Mouse (Mus musculus): Measurements from ENCODE around the gene Tcap. TPM values are rescaled to one million over a fixed set of nuclear protein-coding genes. Genes with fewer than 3 reads are reported as not detected.
"Not testable (repeated sequence)": the region's sequence is repeated elsewhere in the genome, so short reads cannot be mapped to it uniquely, and the experiment has no call there.

The Tcap gene
- polyA plus RNA-seq, 1 experiment from 2014 or later: 151 TPM

DNA sequence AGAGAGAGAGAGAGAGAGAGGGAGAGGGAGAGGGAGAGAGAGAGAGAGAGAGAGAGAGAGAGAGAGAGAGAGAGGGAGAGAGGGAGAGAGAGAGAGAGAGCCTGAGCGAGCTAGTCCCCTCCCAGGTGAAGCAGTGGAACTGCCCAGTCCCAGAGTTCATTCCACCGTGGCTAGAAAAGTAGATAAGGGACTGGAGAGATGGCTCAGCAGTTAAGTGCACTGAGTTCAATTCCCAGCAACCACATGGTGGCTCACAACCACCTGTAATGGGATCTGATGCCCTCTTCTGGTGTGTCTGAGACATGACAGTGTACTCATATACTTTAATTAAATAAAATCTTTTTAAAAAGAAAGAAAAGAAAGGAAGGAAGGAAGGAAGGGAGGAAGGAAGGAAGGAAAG, 1.2 kb upstream of the Tcap start:
- H3K9ac ChIP-seq (ENCODE audit: low read depth, low read length); H3K4me3 ChIP-seq (ENCODE audit: low read depth, low read length); ATAC-seq (replicated peaks; ENCODE audit: insufficient number of reproducible peaks, low FRiP score, low TSS enrichment); H3K36me3 ChIP-seq (ENCODE audit: control insufficient read depth, insufficient read depth, low read length); H3K4me2 ChIP-seq; H3K9me3 ChIP-seq (replicated peaks; ENCODE audit: control insufficient read depth, low read length); H3K27ac ChIP-seq (ENCODE audit: low read depth, low read length): not testable (repeated sequence)
- H3K27me3 ChIP-seq (ENCODE audit: control insufficient read depth, insufficient read depth, low read length): peaks cover 10% of the 10 kb centered on the region
- peaks cover 31% of the 10 kb centered on the region for H3K4me1 ChIP-seq (ENCODE audit: control insufficient read depth, insufficient read depth, low read length)
- WGBS (ENCODE audit: insufficient replicate concordance): 18% methylated on average over 2 of the region's 2 CpGs

- H3K4me1 ChIP-seq (ENCODE audit: control insufficient read depth, insufficient read depth, low read length): peaks cover 42% of the 10 kb centered on the region
- H3K4me2 ChIP-seq: peak overlapping the region; percentile 74
Observed at GRCm38 (mm10) chr11:98384216-98384615, 605 bp downstream of the Tcap start.

DNA sequence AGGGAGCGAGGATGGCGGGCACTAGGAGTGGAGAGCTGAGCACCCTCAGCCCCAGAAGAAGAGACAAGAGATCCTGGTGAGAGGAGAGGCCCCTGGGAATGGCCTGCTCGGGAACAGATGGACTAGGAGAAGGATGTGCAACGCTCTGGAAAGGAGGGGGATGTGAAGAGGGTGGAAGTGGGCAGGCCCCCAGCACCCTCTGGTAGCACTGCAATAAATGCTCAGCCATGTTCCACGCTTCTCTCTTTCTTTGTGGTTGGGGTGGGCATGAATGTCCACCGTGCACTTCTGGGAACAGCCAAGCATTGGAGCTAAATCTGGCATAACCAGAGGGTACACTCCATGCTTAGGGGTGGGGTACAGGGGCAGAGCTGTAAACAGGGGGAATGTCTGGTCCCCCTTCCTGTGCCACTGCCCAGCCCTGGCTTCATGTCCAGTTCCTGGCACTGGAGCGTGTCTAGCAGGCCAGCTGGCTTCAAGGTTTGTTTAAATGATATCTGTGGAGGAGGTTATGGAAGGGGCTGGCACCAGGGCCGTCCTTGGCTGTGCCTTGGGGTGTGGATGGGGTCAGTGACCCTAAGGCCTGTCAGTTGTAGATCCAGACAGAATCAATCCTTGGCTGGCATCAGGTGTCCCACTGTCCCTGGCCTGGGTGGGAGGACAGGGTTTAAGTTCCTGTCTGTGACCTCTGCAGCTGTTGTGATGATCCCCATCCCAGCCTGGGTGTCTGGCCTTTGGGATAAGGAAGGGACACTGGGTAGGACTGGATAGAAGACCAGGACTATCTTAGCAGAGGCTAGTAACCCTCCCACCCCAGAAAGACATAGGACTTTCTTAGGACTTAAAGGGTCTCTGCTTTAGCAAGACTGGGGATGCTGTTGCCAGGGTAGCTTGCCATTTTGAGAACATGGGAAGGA, 1.4 kb downstream of the Tcap start:
- peak overlapping the region; percentile 47 for H3K4me3 ChIP-seq (ENCODE audit: low read depth, low read length)

More at GRCm38 (mm10) chr11:98384216-98384615, 605 bp downstream of the Tcap start:
- H3K27me3 ChIP-seq (ENCODE audit: control insufficient read depth, insufficient read depth, low read length): peaks cover 19% of the 10 kb centered on the region
- no peak for ATAC-seq (replicated peaks; ENCODE audit: insufficient number of reproducible peaks, low FRiP score, low TSS enrichment)
- peak overlapping the region; percentile 47 for H3K4me3 ChIP-seq (ENCODE audit: low read depth, low read length)
- no peaks in the 10 kb centered on the region; the same call in 1 of the 2 replicates for H3K36me3 ChIP-seq (ENCODE audit: control insufficient read depth, insufficient read depth, low read length)
- 59% methylated on average over 20 of the region's 20 CpGs for WGBS (ENCODE audit: insufficient replicate concordance)
- peak overlapping the region; percentile 80 for H3K9ac ChIP-seq (ENCODE audit: low read depth, low read length)
- no peaks in the 10 kb centered on the region for H3K9me3 ChIP-seq (replicated peaks; ENCODE audit: control insufficient read depth, low read length)
- peak overlapping the region; percentile 92 for H3K27ac ChIP-seq (ENCODE audit: low read depth, low read length)

DNA sequence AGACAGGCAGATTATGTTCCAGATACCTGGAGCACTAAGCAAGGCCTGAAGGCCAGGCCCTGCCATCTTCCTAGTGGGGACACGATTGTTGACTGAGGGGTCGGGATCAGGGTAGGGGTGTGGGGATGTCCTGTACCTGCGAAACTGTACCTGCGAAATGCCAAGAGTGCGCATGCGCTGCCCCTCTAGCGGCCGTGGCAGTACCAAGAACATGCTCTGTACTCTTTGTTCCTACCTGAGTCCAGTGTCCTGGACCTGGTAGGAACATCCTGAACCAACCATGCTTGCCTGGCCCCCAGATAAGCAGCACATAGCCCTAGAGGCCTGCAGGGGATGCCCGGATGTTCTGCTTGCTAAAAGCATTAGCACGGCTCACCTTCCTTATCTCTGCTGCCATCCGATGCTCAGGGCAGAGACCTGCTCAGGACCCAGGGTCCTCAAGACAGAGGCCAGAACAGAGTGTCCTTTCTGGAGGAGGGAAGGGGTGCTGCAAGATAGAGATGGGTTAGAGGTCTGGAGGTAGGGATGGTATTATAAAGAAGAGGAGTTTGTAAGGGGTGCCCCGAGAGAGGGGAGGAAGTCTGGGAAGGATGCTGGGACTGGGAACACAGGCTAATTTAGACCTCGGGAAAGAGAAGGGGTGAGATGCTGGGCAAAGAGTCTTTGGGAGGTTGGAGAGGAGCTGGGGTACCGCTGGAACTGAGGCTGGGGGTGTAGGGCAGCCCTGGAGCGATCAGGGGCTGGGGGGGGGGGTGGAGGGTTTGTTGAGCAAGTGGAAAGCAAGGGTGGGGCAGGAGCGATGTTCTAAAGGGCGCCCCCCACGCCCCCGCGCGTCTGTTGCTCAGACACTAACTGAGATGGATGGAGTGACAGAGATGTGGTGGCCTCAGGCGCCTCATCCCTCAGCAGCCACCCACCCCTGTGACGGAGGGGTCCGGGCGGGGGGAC, 2.3 kb downstream of the Tcap start, which contains the start of gene Pnmt:
Gene Pnmt, plus strand, starts transcription at position 813 of the 948 bp plus-strand sequence.
- Histone ChIP-seq H3K27me3 (ENCODE audit: control insufficient read depth, insufficient read depth, low read length) (peaks cover 19% of the 10 kb centered on the region), H3K4me2 (peak within 1 kb of the TSS; percentile 74), H3K9ac (ENCODE audit: low read depth, low read length) (peak within 1 kb of the TSS; percentile 80), H3K27ac (ENCODE audit: low read depth, low read length) (no peak within 1 kb of the TSS), H3K9me3 (replicated peaks; ENCODE audit: control insufficient read depth, low read length) (no peaks in the 10 kb centered on the region), H3K4me3 (ENCODE audit: low read depth, low read length) (peak within 1 kb of the TSS; percentile 47; the same call in 1 of the 2 replicates), H3K4me1 (ENCODE audit: control insufficient read depth, insufficient read depth, low read length) (peaks cover 42% of the 10 kb centered on the region), H3K36me3 (ENCODE audit: control insufficient read depth, insufficient read depth, low read length) (no peaks in the 10 kb centered on the region)
- WGBS (ENCODE audit: insufficient replicate concordance): 44% methylated on average over 25 of the region's 25 CpGs
- ATAC-seq (replicated peaks; ENCODE audit: insufficient number of reproducible peaks, low FRiP score, low TSS enrichment): no peak

More for the DNA sequence above, 1.4 kb downstream of the Tcap start:
- Histone ChIP-seq H3K27me3 (ENCODE audit: control insufficient read depth, insufficient read depth, low read length) (peaks cover 19% of the 10 kb centered on the region), H3K4me2 (peak overlapping the region; percentile 74), H3K27ac (ENCODE audit: low read depth, low read length) (peak overlapping the region; percentile 92), H3K36me3 (ENCODE audit: control insufficient read depth, insufficient read depth, low read length) (no peaks in the 10 kb centered on the region; the same call in 1 of the 2 replicates), H3K9me3 (replicated peaks; ENCODE audit: control insufficient read depth, low read length) (no peaks in the 10 kb centered on the region), H3K9ac (ENCODE audit: low read depth, low read length) (peak overlapping the region; percentile 80), H3K4me1 (ENCODE audit: control insufficient read depth, insufficient read depth, low read length) (peaks cover 36% of the 10 kb centered on the region)
- no peak for ATAC-seq (replicated peaks; ENCODE audit: insufficient number of reproducible peaks, low FRiP score, low TSS enrichment)
- WGBS (ENCODE audit: insufficient replicate concordance): 51% methylated on average over 8 of the region's 8 CpGs

- ATAC-seq (replicated peaks; ENCODE audit: insufficient number of reproducible peaks, low FRiP score, low TSS enrichment): no peak
- peaks cover 19% of the 10 kb centered on the region for H3K27me3 ChIP-seq (ENCODE audit: control insufficient read depth, insufficient read depth, low read length)
- no peak overlapping the region for H3K27ac ChIP-seq (ENCODE audit: low read depth, low read length)
- no peaks in the 10 kb centered on the region for H3K36me3 ChIP-seq (ENCODE audit: control insufficient read depth, insufficient read depth, low read length)
- H3K9me3 ChIP-seq (replicated peaks; ENCODE audit: control insufficient read depth, low read length): no peaks in the 10 kb centered on the region
- WGBS (ENCODE audit: insufficient replicate concordance): 12% methylated on average over 24 of the region's 24 CpGs
- peak overlapping the region; percentile 63; the same call in 1 of the 2 replicates for H3K9ac ChIP-seq (ENCODE audit: low read depth, low read length)
- peak overlapping the region; percentile 38 for H3K4me2 ChIP-seq
- H3K4me3 ChIP-seq (ENCODE audit: low read depth, low read length): no peak overlapping the region
- H3K4me1 ChIP-seq (ENCODE audit: control insufficient read depth, insufficient read depth, low read length): peaks cover 47% of the 10 kb centered on the region
Observed at GRCm38 (mm10) chr11:98386596-98386995, 3.0 kb downstream of the Tcap start.

GRCm38 (mm10) chr11:98387056-98387577, 3.5 kb downstream of the Tcap start:
- Histone ChIP-seq H3K27ac (ENCODE audit: low read depth, low read length) (no peak overlapping the region), H3K9me3 (replicated peaks; ENCODE audit: control insufficient read depth, low read length) (no peaks in the 10 kb centered on the region), H3K9ac (ENCODE audit: low read depth, low read length) (no peak overlapping the region), H3K4me1 (ENCODE audit: control insufficient read depth, insufficient read depth, low read length) (peaks cover 52% of the 10 kb centered on the region), H3K36me3 (ENCODE audit: control insufficient read depth, insufficient read depth, low read length) (no peaks in the 10 kb centered on the region), H3K4me3 (ENCODE audit: low read depth, low read length) (no peak overlapping the region), H3K27me3 (ENCODE audit: control insufficient read depth, insufficient read depth, low read length) (peaks cover 19% of the 10 kb centered on the region), H3K4me2 (no peak overlapping the region)
- WGBS (ENCODE audit: insufficient replicate concordance): 39% methylated on average over 14 of the region's 14 CpGs
- ATAC-seq (replicated peaks; ENCODE audit: insufficient number of reproducible peaks, low FRiP score, low TSS enrichment): no peak

DNA sequence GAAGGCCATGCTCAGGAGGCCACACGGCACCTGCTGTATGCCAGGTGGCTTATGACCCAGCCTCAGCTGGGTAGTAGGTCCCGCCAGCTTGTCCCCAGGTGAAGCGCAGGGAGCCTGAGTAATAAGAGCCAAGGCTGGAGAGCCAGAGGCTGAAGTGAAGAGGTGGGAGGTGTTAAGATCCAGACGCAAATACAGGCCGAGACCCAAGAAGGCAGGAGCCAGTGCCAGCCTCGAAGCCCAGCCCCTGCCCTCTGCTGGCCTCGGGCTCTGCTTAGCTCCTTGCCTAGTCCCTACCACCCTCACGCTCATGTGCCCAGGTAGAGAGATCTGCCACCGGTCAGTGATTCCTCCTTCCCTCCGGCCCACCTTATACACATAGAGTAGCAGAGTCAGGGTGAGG, 4.7 kb downstream of the Tcap start:
- Histone ChIP-seq H3K9me3 (replicated peaks; ENCODE audit: control insufficient read depth, low read length) (no peaks in the 10 kb centered on the region), H3K4me3 (ENCODE audit: low read depth, low read length) (no peak overlapping the region), H3K36me3 (ENCODE audit: control insufficient read depth, insufficient read depth, low read length) (no peaks in the 10 kb centered on the region), H3K9ac (ENCODE audit: low read depth, low read length) (no peak overlapping the region), H3K27me3 (ENCODE audit: control insufficient read depth, insufficient read depth, low read length) (peaks cover 19% of the 10 kb centered on the region), H3K27ac (ENCODE audit: low read depth, low read length) (no peak overlapping the region), H3K4me2 (no peak overlapping the region), H3K4me1 (ENCODE audit: control insufficient read depth, insufficient read depth, low read length) (peaks cover 59% of the 10 kb centered on the region)
- ATAC-seq (replicated peaks; ENCODE audit: insufficient number of reproducible peaks, low FRiP score, low TSS enrichment): no peak
- 67% methylated on average over 10 of the region's 10 CpGs for WGBS (ENCODE audit: insufficient replicate concordance)

DNA sequence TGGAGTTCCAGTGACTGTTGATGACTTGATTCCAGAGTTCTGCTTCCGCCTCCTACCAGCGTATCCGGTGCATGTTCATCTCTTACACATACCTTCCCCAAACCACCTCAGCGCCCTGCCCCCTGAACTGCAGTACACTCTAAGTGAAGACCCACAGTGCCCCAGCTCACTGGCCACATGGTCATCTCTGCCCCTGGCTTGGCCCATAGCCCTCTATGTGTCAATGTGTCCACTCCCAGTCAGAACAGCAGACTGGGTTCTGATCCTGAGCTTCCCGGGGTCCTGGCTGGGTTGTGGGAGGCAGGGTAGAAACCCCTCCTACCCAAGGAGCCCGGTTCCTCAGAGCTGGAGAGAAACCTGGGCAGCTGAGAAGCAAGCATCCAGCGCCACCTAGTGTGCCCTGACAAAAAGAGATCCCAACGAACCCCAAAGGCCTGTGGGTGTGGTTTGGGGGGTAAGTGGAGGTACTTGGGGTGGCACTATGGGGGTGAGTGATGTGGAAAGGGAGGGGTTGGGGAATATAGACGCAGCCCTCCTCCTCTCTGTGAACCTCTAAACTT, 5.7 kb downstream of the Tcap start:
- Histone ChIP-seq H3K4me3 (ENCODE audit: low read depth, low read length) (no peak overlapping the region), H3K9ac (ENCODE audit: low read depth, low read length) (no peak overlapping the region), H3K27ac (ENCODE audit: low read depth, low read length) (no peak overlapping the region), H3K27me3 (ENCODE audit: control insufficient read depth, insufficient read depth, low read length) (peaks cover 19% of the 10 kb centered on the region), H3K4me1 (ENCODE audit: control insufficient read depth, insufficient read depth, low read length) (peaks cover 60% of the 10 kb centered on the region), H3K9me3 (replicated peaks; ENCODE audit: control insufficient read depth, low read length) (no peaks in the 10 kb centered on the region), H3K4me2 (no peak overlapping the region; the same call in 1 of the 2 replicates), H3K36me3 (ENCODE audit: control insufficient read depth, insufficient read depth, low read length) (no peaks in the 10 kb centered on the region)
- 29% methylated on average over 9 of the region's 9 CpGs for WGBS (ENCODE audit: insufficient replicate concordance)
- no peak for ATAC-seq (replicated peaks; ENCODE audit: insufficient number of reproducible peaks, low FRiP score, low TSS enrichment)
